Mouse (Mus musculus): ENCODE data around the gene Myom1. TPM values are rescaled to one million over a fixed set of nuclear protein-coding genes. Genes with fewer than 3 reads are reported as not detected.

Myom1 gene
- total and polyA plus RNA-seq, 2 experiments from 2014 or later: 238 to 392 TPM

- Histone ChIP-seq H3K4me1 (ENCODE audit: control insufficient read depth, insufficient read depth) (peaks cover 24% of the 10 kb centered on the region; the same call in 1 of the 2 replicates), H3K27me3 (ENCODE audit: control insufficient read depth, insufficient read depth, low read length) (no peaks in the 10 kb centered on the region), H3K9me3 (replicated peaks; ENCODE audit: control insufficient read depth, low read length) (no peaks in the 10 kb centered on the region), H3K4me3 (ENCODE audit: low read depth, low read length) (no peak overlapping the region), H3K9ac (replicated peaks; ENCODE audit: low read depth, low read length) (no peak overlapping the region), H3K27ac (ENCODE audit: low read depth) (peak overlapping the region; percentile 100; the same call in 1 of the 2 replicates), H3K36me3 (replicated peaks; ENCODE audit: control insufficient read depth, insufficient read depth, low read length) (no peaks in the 10 kb centered on the region), H3K4me2 (ENCODE audit: low read depth, low read length) (no peak overlapping the region)
- no peak for DNase-seq (ENCODE audit: low spot score)
- ATAC-seq (ENCODE audit: insufficient read depth, low read depth): no peak
- TF ChIP-seq CTCF (IDR thresholded peaks at IDR 0.05; ENCODE audit: low read depth) (peak; percentile 25), EP300 (IDR thresholded peaks at IDR 0.05; ENCODE audit: low read depth) (no peak)
- WGBS: 87% methylated on average over 10 of the region's 10 CpGs
These were observed 1.9 kb downstream of the Myom1 start for GRCm38 (mm10) chr17:71004186-71004960.

- 80% methylated on average over 5 of the region's 5 CpGs for WGBS
- H3K36me3 ChIP-seq (replicated peaks; ENCODE audit: control insufficient read depth, insufficient read depth, low read length): no peaks in the 10 kb centered on the region
- no peak overlapping the region for H3K9ac ChIP-seq (replicated peaks; ENCODE audit: low read depth, low read length)
- TF ChIP-seq EP300 (IDR thresholded peaks at IDR 0.05; ENCODE audit: low read depth) (no peak), CTCF (IDR thresholded peaks at IDR 0.05; ENCODE audit: low read depth) (no peak)
- no peaks in the 10 kb centered on the region for H3K27me3 ChIP-seq (ENCODE audit: control insufficient read depth, insufficient read depth, low read length)
- no peak overlapping the region for H3K4me3 ChIP-seq (ENCODE audit: low read depth, low read length)
- peaks cover 13% of the 10 kb centered on the region; the same call in 1 of the 2 replicates for H3K4me1 ChIP-seq (ENCODE audit: control insufficient read depth, insufficient read depth)
- no peak overlapping the region for H3K27ac ChIP-seq (ENCODE audit: low read depth)
- DNase-seq (ENCODE audit: low spot score) (no peak), ATAC-seq (ENCODE audit: insufficient read depth, low read depth) (no peak)
- H3K4me2 ChIP-seq (ENCODE audit: low read depth, low read length): no peak overlapping the region
- H3K9me3 ChIP-seq (replicated peaks; ENCODE audit: control insufficient read depth, low read length): no peaks in the 10 kb centered on the region
These were observed 4.5 kb downstream of the Myom1 start for GRCm38 (mm10) chr17:71006976-71007375.

GRCm38 (mm10) chr17:71008676-71009075, 6.2 kb downstream of the Myom1 start:
- Histone ChIP-seq H3K27me3 (ENCODE audit: control insufficient read depth, insufficient read depth, low read length) (no peaks in the 10 kb centered on the region), H3K9me3 (replicated peaks; ENCODE audit: control insufficient read depth, low read length) (no peaks in the 10 kb centered on the region), H3K4me3 (ENCODE audit: low read depth, low read length) (no peak overlapping the region), H3K36me3 (replicated peaks; ENCODE audit: control insufficient read depth, insufficient read depth, low read length) (no peaks in the 10 kb centered on the region), H3K9ac (replicated peaks; ENCODE audit: low read depth, low read length) (no peak overlapping the region), H3K4me1 (ENCODE audit: control insufficient read depth, insufficient read depth) (peaks cover 6% of the 10 kb centered on the region; the same call in 1 of the 2 replicates), H3K27ac (ENCODE audit: low read depth) (no peak overlapping the region), H3K4me2 (ENCODE audit: low read depth, low read length) (no peak overlapping the region)
- WGBS: 60% methylated on average over 3 of the region's 3 CpGs
- TF ChIP-seq EP300 (IDR thresholded peaks at IDR 0.05; ENCODE audit: low read depth) (no peak), CTCF (IDR thresholded peaks at IDR 0.05; ENCODE audit: low read depth) (no peak)
- no peak for ATAC-seq (ENCODE audit: insufficient read depth, low read depth)
- peak; percentile 5 for DNase-seq (ENCODE audit: low spot score)

- peaks cover 7% of the 10 kb centered on the region for H3K4me1 ChIP-seq (ENCODE audit: control insufficient read depth, insufficient read depth)
- H3K9ac ChIP-seq (replicated peaks; ENCODE audit: low read depth, low read length): no peak overlapping the region
- DNase-seq (ENCODE audit: low spot score) (no peak), ATAC-seq (ENCODE audit: insufficient read depth, low read depth) (no peak)
- H3K36me3 ChIP-seq (replicated peaks; ENCODE audit: control insufficient read depth, insufficient read depth, low read length): no peaks in the 10 kb centered on the region
- no peak overlapping the region for H3K4me2 ChIP-seq (ENCODE audit: low read depth, low read length)
- no peak overlapping the region for H3K27ac ChIP-seq (ENCODE audit: low read depth)
- no peak overlapping the region for H3K4me3 ChIP-seq (ENCODE audit: low read depth, low read length)
- H3K27me3 ChIP-seq (ENCODE audit: control insufficient read depth, insufficient read depth, low read length): no peaks in the 10 kb centered on the region
- no peak for TF ChIP-seq EP300 (IDR thresholded peaks at IDR 0.05; ENCODE audit: low read depth)
- no peak for TF ChIP-seq CTCF (IDR thresholded peaks at IDR 0.05; ENCODE audit: low read depth)
- no peaks in the 10 kb centered on the region for H3K9me3 ChIP-seq (replicated peaks; ENCODE audit: control insufficient read depth, low read length)
- 39% methylated on average over 1 of the region's 1 CpGs for WGBS
These were observed 7.3 kb downstream of the Myom1 start for GRCm38 (mm10) chr17:71009751-71010150.

GRCm38 (mm10) chr17:71010646-71011242, 8.3 kb downstream of the Myom1 start:
- Histone ChIP-seq H3K9me3 (replicated peaks; ENCODE audit: control insufficient read depth, low read length) (no peaks in the 10 kb centered on the region), H3K4me3 (ENCODE audit: low read depth, low read length) (no peak overlapping the region), H3K36me3 (replicated peaks; ENCODE audit: control insufficient read depth, insufficient read depth, low read length) (no peaks in the 10 kb centered on the region), H3K27ac (ENCODE audit: low read depth) (no peak overlapping the region), H3K9ac (replicated peaks; ENCODE audit: low read depth, low read length) (no peak overlapping the region), H3K4me1 (ENCODE audit: control insufficient read depth, insufficient read depth) (peaks cover 17% of the 10 kb centered on the region), H3K4me2 (ENCODE audit: low read depth, low read length) (no peak overlapping the region), H3K27me3 (ENCODE audit: control insufficient read depth, insufficient read depth, low read length) (no peaks in the 10 kb centered on the region)
- WGBS: 60% methylated on average over 7 of the region's 7 CpGs
- TF ChIP-seq CTCF (IDR thresholded peaks at IDR 0.05; ENCODE audit: low read depth) (no peak), EP300 (IDR thresholded peaks at IDR 0.05; ENCODE audit: low read depth) (no peak)
- DNase-seq (ENCODE audit: low spot score) (peak; percentile 29), ATAC-seq (ENCODE audit: insufficient read depth, low read depth) (peak; percentile 49; the same call in 1 of the 2 replicates)
